Mouse (Mus musculus) limb, embryonic 14.5 days (tissue): ENCODE results near the gene Mocs2. TPM values are rescaled to one million over a fixed set of nuclear protein-coding genes. Genes with fewer than 3 reads are reported as not detected.

Source experiments
- ATAC-seq: fragments of 200-750 bp; cut with Nextera tagmentation; 2 replicates; pipeline ENCODE4 v1.8.0; 2017; ENCODE audit warnings: low read depth, moderate number of reproducible peaks, moderate TSS enrichment; ENCODE audit not compliant: low FRiP score
- DNase-seq: peaks from one replicate; pipeline ENCODE4 v3.0.0-alpha.2; 2015; ENCODE audit warnings: low spot score
- H3K27ac ChIP-seq: fragments of 300-500 bp; sonication (generic); replicated peaks from 2 replicates; pipeline ENCODE4 v1.5.1; 2014; ENCODE audit warnings: low read depth, mild to moderate bottlenecking, low read length, moderate library complexity, mixed read lengths
- H3K27me3 ChIP-seq: fragments of 300-500 bp; sonication (generic); 2 replicates; pipeline ENCODE4 v1.6.1; 2014; ENCODE audit warnings: low read length, mixed read lengths; ENCODE audit not compliant: control insufficient read depth, insufficient read depth
- H3K36me3 ChIP-seq: fragments of 300-500 bp; sonication (generic); 2 replicates; pipeline ENCODE4 v1.6.1; 2014; ENCODE audit warnings: mild to moderate bottlenecking, low read length, moderate library complexity, mixed read lengths; ENCODE audit not compliant: control insufficient read depth, insufficient read depth
- H3K4me1 ChIP-seq: fragments of 300-500 bp; sonication (generic); 2 replicates; pipeline ENCODE4 v1.6.1; 2014; ENCODE audit warnings: antibody characterized with exemption, low read length, mixed read lengths; ENCODE audit not compliant: control insufficient read depth, insufficient read depth
- H3K4me2 ChIP-seq: fragments of 300-500 bp; sonication (generic); replicated peaks from 2 replicates; pipeline ENCODE4 v1.6.1; 2014; ENCODE audit warnings: low read depth, mild to moderate bottlenecking, low read length, moderate library complexity; ENCODE audit not compliant: severe bottlenecking
- H3K4me3 ChIP-seq: fragments of 300-500 bp; sonication (generic); replicated peaks from 2 replicates; pipeline ENCODE4 v1.5.1; 2014; ENCODE audit warnings: low read length
- H3K9ac ChIP-seq: fragments of 300-500 bp; sonication (generic); 2 replicates; pipeline ENCODE4 v1.6.1; 2014; ENCODE audit warnings: mild to moderate bottlenecking, low read depth, low read length, moderate library complexity; ENCODE audit not compliant: severe bottlenecking
- H3K9me3 ChIP-seq: fragments of 300-500 bp; sonication (generic); 2 replicates; pipeline ENCODE4 v1.6.1; 2016; ENCODE audit warnings: low read length; ENCODE audit not compliant: control insufficient read depth
- POLR2A ChIP-seq: fragments of 200-500 bp; IDR thresholded peaks from 2 replicates; pipeline ENCODE4 v1.8.0; 2012; ENCODE audit warnings: inconsistent platforms, mild to moderate bottlenecking, moderate library complexity, borderline replicate concordance; ENCODE audit not compliant: insufficient read depth, insufficient read length; ENCODE audit errors: extremely low read depth
- WGBS: fragments of 180-500 bp; shearing (Covaris S2); extraction: QIAGEN DNeasy Blood & Tissue Kit; methylation state at CpG from one replicate; pipeline ENCODE4 v1.1.7; 2014; 5-methylcytosine and 5-hydroxymethylcytosine counted together
- polyA plus RNA-seq, 2 experiments: library from polyadenylated mRNA; depleted of rRNA in 1 of 2; stranded (reverse) in 1 of 2; unstranded in 1 of 2; fragments of >200 nt; fragmentation: Nextera tagmentation in 1 of 2; extraction: Ambion mirVana in 1 of 2; gene quantifications; 2 replicates each; pipeline versions ENCODE4 v1.2.1 to v1.2.3; 2012 to 2014

Gene Mocs2
- polyA plus RNA-seq, 2 experiments: 69.0 to 112 TPM

DNA sequence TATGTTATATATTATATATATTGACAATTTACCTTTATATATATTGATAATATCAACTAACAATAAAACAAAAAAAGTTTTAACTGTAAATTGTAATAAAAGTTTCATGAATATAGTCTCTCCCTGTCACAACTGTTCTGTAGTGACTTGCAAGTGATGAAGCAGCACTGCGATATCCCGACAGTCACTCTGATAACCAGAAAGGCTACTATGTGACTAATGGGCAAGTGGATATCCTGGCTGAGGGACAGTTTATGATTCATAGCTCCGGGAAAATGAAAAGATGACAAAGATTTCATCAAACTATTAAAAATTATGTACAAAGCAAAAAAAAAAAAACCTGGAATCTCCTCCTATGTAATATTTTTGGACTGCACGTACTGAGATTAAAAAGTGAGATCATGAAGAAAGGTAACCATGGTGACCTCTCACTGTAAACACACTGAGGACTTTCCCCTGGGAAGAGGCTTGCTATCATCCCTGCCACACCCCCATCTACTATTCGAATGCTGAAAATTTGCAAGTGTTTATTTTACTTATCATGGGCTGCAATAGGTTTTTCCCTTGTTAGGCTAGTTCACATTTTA lies 8.3 kb upstream of the Mocs2 start:
- TF ChIP-seq POLR2A: no peak
- no peak overlapping the region for H3K4me2 ChIP-seq
- DNase-seq: no peak
- H3K27me3 ChIP-seq: no peaks in the 10 kb centered on the region
- ATAC-seq: no peak
- no peaks in the 10 kb centered on the region for H3K9me3 ChIP-seq
- no peak overlapping the region for H3K27ac ChIP-seq
- H3K4me1 ChIP-seq: no peaks in the 10 kb centered on the region
- H3K9ac ChIP-seq: no peak overlapping the region
- no peak overlapping the region for H3K4me3 ChIP-seq
- 83% methylated on average over 5 of the region's 5 CpGs for WGBS
- H3K36me3 ChIP-seq: no peaks in the 10 kb centered on the region

DNA sequence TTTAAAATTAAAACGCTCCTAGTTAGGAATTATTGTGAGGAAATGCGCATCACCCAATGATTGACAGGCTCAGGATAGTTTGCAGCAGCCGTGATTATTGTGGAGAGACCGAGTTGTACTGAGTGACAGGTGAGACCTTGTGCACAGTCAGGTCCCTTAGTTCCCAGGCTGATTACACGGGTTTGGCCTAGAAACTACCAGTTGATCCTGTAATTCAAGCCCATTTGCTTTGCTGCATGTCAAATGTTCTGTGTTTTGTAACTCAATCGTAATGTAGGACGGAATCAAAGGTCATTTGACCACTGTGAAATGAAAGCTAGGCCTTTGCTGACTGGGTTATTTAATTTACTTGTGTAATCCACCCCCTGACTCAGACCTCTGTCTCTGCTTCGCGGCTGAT lies 477 bp downstream of the Mocs2 start:
- DNase-seq (no peak), ATAC-seq (peak; percentile 47; the same call in 1 of the 2 replicates)
- no peaks in the 10 kb centered on the region for H3K9me3 ChIP-seq
- peak overlapping the region; percentile 65 for H3K9ac ChIP-seq
- H3K4me3 ChIP-seq: peak overlapping the region; percentile 73
- H3K4me2 ChIP-seq: peak overlapping the region; percentile 65
- H3K36me3 ChIP-seq: peaks cover 21% of the 10 kb centered on the region
- H3K27me3 ChIP-seq: no peaks in the 10 kb centered on the region
- H3K27ac ChIP-seq: no peak overlapping the region
- TF ChIP-seq POLR2A: no peak
- H3K4me1 ChIP-seq: peaks cover 7% of the 10 kb centered on the region
- 25% methylated on average over 9 of the region's 9 CpGs for WGBS

GRCm38 (mm10) chr13:114822871-114823270 lies 4.8 kb downstream of the Mocs2 start:
- Histone ChIP-seq H3K4me2 (no peak overlapping the region), H3K36me3 (peaks cover 53% of the 10 kb centered on the region), H3K27ac (no peak overlapping the region), H3K9ac (no peak overlapping the region), H3K27me3 (no peaks in the 10 kb centered on the region), H3K4me1 (peaks cover 7% of the 10 kb centered on the region), H3K9me3 (no peaks in the 10 kb centered on the region), H3K4me3 (no peak overlapping the region)
- no peak for DNase-seq
- TF ChIP-seq POLR2A: no peak
- no peak for ATAC-seq
- WGBS: 83% methylated on average over 2 of the region's 2 CpGs

DNA sequence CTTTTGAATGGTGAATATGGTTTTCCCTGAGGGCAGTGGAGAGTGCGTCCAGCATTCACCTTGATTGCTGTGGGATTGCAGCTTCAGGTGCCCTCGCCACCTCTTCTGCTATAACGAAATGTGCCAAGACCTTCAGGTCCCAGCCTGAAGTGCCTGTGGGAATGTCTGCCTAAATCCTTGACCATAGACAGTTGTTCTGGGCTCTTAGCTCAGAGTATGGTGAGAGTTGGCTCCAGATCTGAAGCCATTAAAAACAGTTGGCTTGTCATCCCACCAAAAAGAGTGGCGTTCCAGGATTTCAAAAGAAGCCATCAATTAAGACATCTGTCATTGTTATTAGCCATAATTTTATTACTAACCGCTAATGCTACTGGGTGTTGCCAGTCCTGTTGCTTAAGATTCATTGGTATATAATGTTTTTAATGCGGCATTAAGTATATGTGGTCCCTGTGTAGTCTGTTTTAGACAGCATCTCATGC lies 7.4 kb downstream of the Mocs2 start:
- H3K4me2 ChIP-seq: no peak overlapping the region
- H3K27ac ChIP-seq: no peak overlapping the region
- no peaks in the 10 kb centered on the region for H3K27me3 ChIP-seq
- H3K4me1 ChIP-seq: no peaks in the 10 kb centered on the region
- WGBS: 92% methylated on average over 6 of the region's 6 CpGs
- H3K36me3 ChIP-seq: peaks cover 72% of the 10 kb centered on the region
- no peak overlapping the region for H3K4me3 ChIP-seq
- no peaks in the 10 kb centered on the region for H3K9me3 ChIP-seq
- TF ChIP-seq POLR2A: no peak
- no peak overlapping the region for H3K9ac ChIP-seq
- ATAC-seq: no peak
- DNase-seq: no peak

DNA sequence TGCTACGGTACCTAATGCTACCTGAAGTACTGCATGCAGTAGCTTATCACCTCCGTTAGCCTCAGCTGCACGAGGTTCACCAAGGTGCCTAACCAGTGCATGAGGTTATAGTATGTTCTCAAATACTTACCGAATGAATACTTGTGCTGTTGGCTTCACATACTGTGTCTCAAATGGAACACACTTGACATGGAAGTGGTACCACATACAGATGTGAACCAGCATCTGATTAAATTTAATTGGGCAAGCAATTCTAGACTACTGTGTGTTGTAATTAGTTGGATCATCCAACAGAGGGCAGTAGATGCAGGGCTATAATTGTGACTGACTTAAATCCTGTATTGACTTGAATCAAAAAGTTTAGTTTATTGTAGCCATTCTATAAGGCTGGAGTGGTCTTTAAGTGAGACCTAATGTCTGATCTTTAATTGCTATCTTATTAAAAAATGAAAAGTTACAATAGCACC lies 13.4 kb downstream of the Mocs2 start:
- no peak overlapping the region for H3K9ac ChIP-seq
- TF ChIP-seq POLR2A: no peak
- H3K27me3 ChIP-seq: no peaks in the 10 kb centered on the region
- no peak overlapping the region for H3K27ac ChIP-seq
- DNase-seq (peak; percentile 70), ATAC-seq (peak; percentile 18)
- H3K4me1 ChIP-seq: no peaks in the 10 kb centered on the region
- peaks cover 50% of the 10 kb centered on the region for H3K36me3 ChIP-seq
- no peak overlapping the region for H3K4me3 ChIP-seq
- H3K9me3 ChIP-seq: no peaks in the 10 kb centered on the region
- WGBS: 80% methylated on average over 4 of the region's 4 CpGs
- no peak overlapping the region for H3K4me2 ChIP-seq
